Mouse (Mus musculus) macrophage (primary cell): ENCODE results near the gene Srek1ip1. TPM values are rescaled to one million over a fixed set of nuclear protein-coding genes. Genes with fewer than 3 reads are reported as not detected.

ENCODE experiments used
- H3K27ac ChIP-seq: fragments of 350-480 bp; formaldehyde crosslinking; 2 replicates; pipeline ENCODE4 v1.9.0; 2021
- H3K36me3 ChIP-seq: fragments of 350-480 bp; formaldehyde crosslinking; 2 replicates; pipeline ENCODE4 v1.9.0; 2021; ENCODE audit errors: inconsistent target
- H3K4me3 ChIP-seq: fragments of 350-480 bp; formaldehyde crosslinking; 2 replicates; pipeline ENCODE4 v1.9.0; 2021; ENCODE audit errors: inconsistent target
- H3K79me2 ChIP-seq: fragments of 350-480 bp; formaldehyde crosslinking; 2 replicates; pipeline ENCODE4 v1.9.0; 2021; ENCODE audit errors: inconsistent target
- WGBS: methylation state at CpG from one replicate; pipeline ENCODE4 v1.1.7; 2026; ENCODE audit warnings: inconsistent platforms; ENCODE audit not compliant: missing documents; 5-methylcytosine and 5-hydroxymethylcytosine counted together
- polyA plus RNA-seq: library from polyadenylated mRNA; stranded (reverse); fragments of 250-400 nt; gene quantifications from 3 replicates; pipeline ENCODE4 v1.2.4, GENCODE M21; 2018; ENCODE audit warnings: inconsistent platforms

The Srek1ip1 gene
- polyA plus RNA-seq, 1 experiment from 2014 or later: 17.2 TPM

- peaks cover 77% of the 10 kb centered on the region for H3K79me2 ChIP-seq
- H3K27ac ChIP-seq: peak within 1 kb of the TSS; percentile 97
- no peaks in the 10 kb centered on the region for H3K36me3 ChIP-seq
- peak within 1 kb of the TSS; percentile 94 for H3K4me3 ChIP-seq
- under 1% methylated on average over 45 of the region's 50 CpGs for WGBS
These were observed 24.6 kb downstream of the Srek1ip1 start, which contains the start of gene Cwc27 for GRCm38 (mm10) chr13:104816635-104817571. Gene Cwc27, minus strand, starts transcription at chr13:104817142.

- 28% methylated on average over 12 of the region's 12 CpGs for WGBS
- peak overlapping the region; percentile 97 for H3K27ac ChIP-seq
These were observed 25.4 kb downstream of the Srek1ip1 start for GRCm38 (mm10) chr13:104817696-104818095.

GRCm38 (mm10) chr13:104821192-104821591, 28.9 kb downstream of the Srek1ip1 start:
- no peak overlapping the region for H3K4me3 ChIP-seq
- H3K36me3 ChIP-seq: no peaks in the 10 kb centered on the region
- no peak overlapping the region for H3K27ac ChIP-seq
- H3K79me2 ChIP-seq: peaks cover 60% of the 10 kb centered on the region

More at GRCm38 (mm10) chr13:104817696-104818095, 25.4 kb downstream of the Srek1ip1 start:
- peak overlapping the region; percentile 94 for H3K4me3 ChIP-seq
- H3K36me3 ChIP-seq: no peaks in the 10 kb centered on the region
- H3K79me2 ChIP-seq: peaks cover 79% of the 10 kb centered on the region

GRCm38 (mm10) chr13:104821908-104822307, 29.6 kb downstream of the Srek1ip1 start:
- 100% methylated on average over 1 of the region's 1 CpGs for WGBS
- H3K36me3 ChIP-seq: peaks cover 2% of the 10 kb centered on the region; the same call in 1 of the 2 replicates

GRCm38 (mm10) chr13:104822411-104822838, 30.1 kb downstream of the Srek1ip1 start:
- WGBS: 86% methylated on average over 8 of the region's 8 CpGs
- peaks cover 7% of the 10 kb centered on the region; the same call in 1 of the 2 replicates for H3K36me3 ChIP-seq
- peaks cover 53% of the 10 kb centered on the region for H3K79me2 ChIP-seq
- no peak overlapping the region for H3K27ac ChIP-seq
- no peak overlapping the region for H3K4me3 ChIP-seq

More at GRCm38 (mm10) chr13:104821908-104822307, 29.6 kb downstream of the Srek1ip1 start:
- H3K4me3 ChIP-seq: no peak overlapping the region
- peaks cover 57% of the 10 kb centered on the region for H3K79me2 ChIP-seq
- no peak overlapping the region for H3K27ac ChIP-seq

- Histone ChIP-seq H3K27ac (no peak overlapping the region), H3K4me3 (no peak overlapping the region), H3K36me3 (peaks cover 31% of the 10 kb centered on the region), H3K79me2 (peaks cover 23% of the 10 kb centered on the region; the same call in 1 of the 2 replicates)
- WGBS: 92% methylated on average over 1 of the region's 2 CpGs
These were observed 33.2 kb downstream of the Srek1ip1 start for GRCm38 (mm10) chr13:104825470-104825869.

GRCm38 (mm10) chr13:104832811-104833210, 40.5 kb downstream of the Srek1ip1 start:
- 90% methylated on average over 13 of the region's 13 CpGs for WGBS
- Histone ChIP-seq H3K27ac (no peak overlapping the region), H3K4me3 (no peak overlapping the region), H3K36me3 (peaks cover 61% of the 10 kb centered on the region), H3K79me2 (no peaks in the 10 kb centered on the region)

GRCm38 (mm10) chr13:104837628-104838027, 45.3 kb downstream of the Srek1ip1 start:
- no peak overlapping the region for H3K27ac ChIP-seq
- H3K4me3 ChIP-seq: no peak overlapping the region
- H3K79me2 ChIP-seq: no peaks in the 10 kb centered on the region
- peaks cover 41% of the 10 kb centered on the region for H3K36me3 ChIP-seq
- WGBS: 96% methylated on average over 6 of the region's 7 CpGs

GRCm38 (mm10) chr13:104841937-104842336, 49.7 kb downstream of the Srek1ip1 start:
- Histone ChIP-seq H3K27ac (no peak overlapping the region), H3K4me3 (no peak overlapping the region), H3K36me3 (peaks cover 17% of the 10 kb centered on the region), H3K79me2 (no peaks in the 10 kb centered on the region)
- WGBS: 71% methylated on average over 4 of the region's 4 CpGs

GRCm38 (mm10) chr13:104843295-104844089, 51.2 kb downstream of the Srek1ip1 start:
- Histone ChIP-seq H3K79me2 (no peaks in the 10 kb centered on the region), H3K36me3 (peaks cover 5% of the 10 kb centered on the region; the same call in 1 of the 2 replicates), H3K4me3 (no peak overlapping the region), H3K27ac (no peak overlapping the region)
- WGBS: 88% methylated on average over 6 of the region's 13 CpGs

GRCm38 (mm10) chr13:104853645-104854044, 61.4 kb downstream of the Srek1ip1 start:
- Histone ChIP-seq H3K36me3 (no peaks in the 10 kb centered on the region), H3K79me2 (no peaks in the 10 kb centered on the region), H3K4me3 (no peak overlapping the region), H3K27ac (no peak overlapping the region)
- 90% methylated on average over 2 of the region's 2 CpGs for WGBS

- H3K36me3 ChIP-seq: no peaks in the 10 kb centered on the region
- H3K79me2 ChIP-seq: no peaks in the 10 kb centered on the region
- peak within 1 kb of the TSS; percentile 22; the same call in 1 of the 2 replicates for H3K4me3 ChIP-seq
- no peak within 1 kb of the TSS for H3K27ac ChIP-seq
- WGBS: 4% methylated on average over 38 of the region's 38 CpGs
These were observed 71.1 kb downstream of the Srek1ip1 start, which contains the start of gene Shisal2b for GRCm38 (mm10) chr13:104863127-104863979. Gene Shisal2b, minus strand, starts transcription at chr13:104863893.

- no peak overlapping the region for H3K27ac ChIP-seq
- H3K36me3 ChIP-seq: no peaks in the 10 kb centered on the region
- whole genome bisulfite sequencing: 76% methylated on average over 5 of the region's 5 CpGs
- H3K4me3 ChIP-seq: no peak overlapping the region
- no peaks in the 10 kb centered on the region for H3K79me2 ChIP-seq
These were observed 74.4 kb downstream of the Srek1ip1 start for GRCm38 (mm10) chr13:104866726-104867125.

GRCm38 (mm10) chr13:104869907-104870306, 77.6 kb downstream of the Srek1ip1 start:
- H3K4me3 ChIP-seq: no peak overlapping the region
- H3K36me3 ChIP-seq: no peaks in the 10 kb centered on the region
- WGBS: 100% methylated on average over 2 of the region's 2 CpGs
- H3K27ac ChIP-seq: no peak overlapping the region
- no peaks in the 10 kb centered on the region for H3K79me2 ChIP-seq
